Mouse (Mus musculus) kidney, adult 2 months (tissue): ENCODE results near the gene Gnb5.

Experiments used
- CTCF ChIP-seq: fragments of 200-500 bp; conservative IDR thresholded peaks from 2 replicates; pipeline ENCODE4 v1.5.1; 2011; ENCODE audit warnings: low read depth, mild to moderate bottlenecking, control low read depth, low read length, moderate library complexity, mixed read lengths; ENCODE audit not compliant: insufficient read depth, insufficient read length
- POLR2A ChIP-seq: fragments of 200-500 bp; IDR thresholded peaks from one replicate; pipeline ENCODE4 v1.6.1; 2011; ENCODE audit warnings: low read depth, low read length, control low read depth

GRCm38 (mm10) chr9:75382825-75383224 lies 76.7 kb downstream of the Gnb5 start:
- no peak for TF ChIP-seq POLR2A
- TF ChIP-seq CTCF: no peak
